Mouse (Mus musculus) c-Kit-negative CD71-positive TER-119-positive erythroid progenitor cells, embryonic 14.5 days (primary cell): ENCODE results near the gene Msantd1.

Experiments used
- DNase-seq: peaks from one replicate; pipeline ENCODE4 v3.0.0-alpha.2; 2013; ENCODE audit warnings: low read depth, low spot score

Gene Msantd1

GRCm38 (mm10) chr5:34968386-34968785 lies 60.6 kb downstream of the Msantd1 start:
- DNase-seq, result no peak

DNA sequence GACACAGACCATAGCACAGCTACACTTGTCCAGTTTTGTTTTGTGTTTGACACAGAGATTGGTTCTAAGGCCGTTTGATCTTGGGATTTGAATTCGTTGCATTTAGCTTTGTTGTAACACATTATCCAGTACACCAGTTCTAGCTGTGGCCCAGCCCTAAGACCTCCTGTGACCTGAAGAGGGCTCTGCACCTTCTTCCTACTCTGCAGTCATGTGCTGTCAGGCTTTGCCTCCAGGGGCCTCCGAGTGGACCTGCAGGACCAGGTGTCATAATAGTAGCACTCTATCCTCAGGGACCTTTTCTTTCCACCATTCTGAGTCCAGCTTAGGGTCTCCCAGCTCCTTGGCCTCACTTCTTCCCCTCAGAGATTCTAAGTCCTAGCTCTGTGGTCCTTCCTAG lies 64.7 kb downstream of the Msantd1 start:
- no peak for DNase-seq
